In the genomic region with DNA sequence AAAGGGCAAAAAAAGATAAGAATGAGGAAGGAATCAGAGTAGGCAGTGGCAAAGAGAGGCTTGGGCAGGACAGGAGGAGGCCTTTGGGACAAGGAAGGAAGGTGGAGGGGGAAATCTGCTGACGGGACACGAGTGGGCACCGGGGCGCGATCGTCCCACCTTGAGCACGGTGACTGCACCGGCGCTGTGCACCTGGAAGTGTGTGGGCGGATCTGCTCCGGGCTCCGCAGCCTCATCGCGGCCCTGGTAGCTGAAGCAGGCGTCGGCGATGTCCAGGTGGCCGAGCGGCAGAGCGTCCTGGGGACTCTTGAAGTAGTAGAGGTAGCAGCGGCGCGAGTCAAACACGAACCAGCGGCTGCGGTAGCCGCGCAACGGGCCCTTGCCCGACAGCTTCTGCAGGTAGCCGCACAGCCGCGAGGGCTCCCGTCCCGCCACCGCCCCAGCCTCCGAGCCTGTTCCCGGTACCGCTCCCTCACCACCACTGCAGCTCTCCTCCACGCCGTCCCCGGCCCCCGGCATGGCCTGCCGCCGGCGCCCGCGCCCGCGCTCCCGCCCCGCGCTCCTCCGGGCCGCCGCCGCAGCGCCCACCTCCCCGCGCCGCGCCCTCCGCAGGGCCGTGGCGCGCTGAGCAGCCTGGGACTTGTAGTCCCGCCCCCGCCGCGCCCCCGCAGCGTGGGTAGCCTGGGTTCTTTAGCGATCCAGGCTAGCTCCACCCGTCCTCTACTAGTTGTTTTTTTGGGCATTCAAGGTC, we compare ENCODE assay signal across 7 mouse cellular contexts. TPM values are rescaled to one million over a fixed set of nuclear protein-coding genes. Genes with fewer than 3 reads are reported as not detected.
DNase-seq lines count a peak whose midpoint lies in the region; ATAC-seq and TF ChIP-seq lines count a peak whose summit lies in the region.

Tbc1d2b (minus strand) TSS at position 612 of the 751 bp plus-strand sequence.

- 1% methylated on average over 59 of the region's 74 CpGs for WGBS in intestine, embryonic 16.5 days
- WGBS in limb, embryonic 10.5 days, result under 1% methylated on average over 74 of the region's 74 CpGs
- WGBS in midbrain, embryonic 11.5 days, result 1% methylated on average over 73 of the region's 74 CpGs
- under 1% methylated on average over 65 of the region's 74 CpGs for WGBS in small intestine, adult 2 months

- peaks cover 24% of the 10 kb centered on the region for H3K4me1 ChIP-seq in intestine, embryonic 16.5 days (ENCODE audit: control insufficient read depth, insufficient read depth, low read length)
- peaks cover 18% of the 10 kb centered on the region for H3K4me1 ChIP-seq in limb, embryonic 10.5 days
- peaks cover 10% of the 10 kb centered on the region for H3K4me1 ChIP-seq in midbrain, embryonic 11.5 days (ENCODE audit: control insufficient read depth, insufficient read depth, low read length)
- peaks cover 11% of the 10 kb centered on the region for H3K4me1 ChIP-seq in small intestine, adult 2 months (ENCODE audit: control insufficient read depth, insufficient read depth, insufficient read length, low read length)

- peak; percentile 88 for ATAC-seq in intestine, embryonic 16.5 days
- ATAC-seq in midbrain, embryonic 11.5 days (ENCODE audit: low FRiP score), result peak; percentile 95

- H3K27ac ChIP-seq in intestine, embryonic 16.5 days (ENCODE audit: low read length), result peak within 1 kb of the TSS; percentile 92
- peak within 1 kb of the TSS; percentile 89 for H3K27ac ChIP-seq in limb, embryonic 10.5 days
- H3K27ac ChIP-seq in midbrain, embryonic 11.5 days (ENCODE audit: low read depth, low read length), result no peak within 1 kb of the TSS
- H3K27ac ChIP-seq in small intestine, adult 2 months (ENCODE audit: insufficient read depth, low read depth, low read length), result peak within 1 kb of the TSS; percentile 65

- no peaks in the 10 kb centered on the region for H3K9me3 ChIP-seq in intestine, embryonic 16.5 days (ENCODE audit: control insufficient read depth, low read length)
- H3K9me3 ChIP-seq in limb, embryonic 10.5 days (replicated peaks), result no peaks in the 10 kb centered on the region
- no peaks in the 10 kb centered on the region for H3K9me3 ChIP-seq in midbrain, embryonic 11.5 days (ENCODE audit: control insufficient read depth, low read length)

- TF ChIP-seq POLR2A in small intestine, adult 2 months (IDR thresholded peaks at IDR 0.05; ENCODE audit: low read depth, low read length), result no peak

- H3K36me3 ChIP-seq in intestine, embryonic 16.5 days (ENCODE audit: control insufficient read depth, insufficient read depth, low read length), result no peaks in the 10 kb centered on the region
- no peaks in the 10 kb centered on the region for H3K36me3 ChIP-seq in limb, embryonic 10.5 days
- no peaks in the 10 kb centered on the region for H3K36me3 ChIP-seq in midbrain, embryonic 11.5 days (ENCODE audit: control insufficient read depth, insufficient read depth, low read length)
- H3K36me3 ChIP-seq in small intestine, adult 2 months (ENCODE audit: control insufficient read depth, insufficient read depth, low read length), result no peaks in the 10 kb centered on the region

- DNase-seq in adrenal gland, adult 8-10 months, result peak; percentile 47
- DNase-seq in embryo, embryonic 9.5 days (ENCODE audit: extremely low spot score), result peak; percentile 66
- no peak for DNase-seq in gonadal fat pad, adult 2 months (ENCODE audit: low read depth)
- DNase-seq in limb, embryonic 10.5 days (ENCODE audit: low spot score), result peak; percentile 77
- DNase-seq in midbrain, embryonic 11.5 days (ENCODE audit: low spot score, missing footprints), result peak; percentile 96

- H3K9ac ChIP-seq in intestine, embryonic 16.5 days (ENCODE audit: low read depth, low read length), result peak within 1 kb of the TSS; percentile 90
- H3K9ac ChIP-seq in midbrain, embryonic 11.5 days (ENCODE audit: low read length), result peak within 1 kb of the TSS; percentile 75

- H3K27me3 ChIP-seq in intestine, embryonic 16.5 days (replicated peaks; ENCODE audit: control insufficient read depth, insufficient read depth, low read length), result no peaks in the 10 kb centered on the region
- peaks cover 5% of the 10 kb centered on the region; the same call in 1 of the 2 replicates for H3K27me3 ChIP-seq in limb, embryonic 10.5 days (ENCODE audit: low read depth, poor library complexity, severe bottlenecking)
- no peaks in the 10 kb centered on the region for H3K27me3 ChIP-seq in midbrain, embryonic 11.5 days (ENCODE audit: control insufficient read depth, insufficient read depth, low read length)
- H3K27me3 ChIP-seq in small intestine, adult 2 months (ENCODE audit: control insufficient read depth, insufficient read depth, low read length), result no peaks in the 10 kb centered on the region

- peak within 1 kb of the TSS; percentile 94 for H3K4me2 ChIP-seq in intestine, embryonic 16.5 days (ENCODE audit: low read depth, low read length)
- peak within 1 kb of the TSS; percentile 75 for H3K4me2 ChIP-seq in midbrain, embryonic 11.5 days

- no peak for TF ChIP-seq CTCF in small intestine, adult 2 months (IDR thresholded peaks at IDR 0.05; ENCODE audit: extremely low read depth, insufficient read length, insufficient replicate concordance, low read depth, low read length)

- H3K4me3 ChIP-seq in intestine, embryonic 16.5 days (ENCODE audit: low read length), result peak within 1 kb of the TSS; percentile 87
- peak within 1 kb of the TSS; percentile 89 for H3K4me3 ChIP-seq in limb, embryonic 10.5 days
- H3K4me3 ChIP-seq in midbrain, embryonic 11.5 days (ENCODE audit: low read depth, low read length), result peak within 1 kb of the TSS; percentile 66
- peak within 1 kb of the TSS; percentile 87 for H3K4me3 ChIP-seq in small intestine, adult 2 months (ENCODE audit: low read depth, low read length)

RNA-seq across cellular contexts. Expression of gene Tbc1d2b, which starts in this region (rescaled TPM):
- 10 to 100 TPM; 28.0 to 49.4 (median 37.7) TPM for total RNA-seq in adrenal gland, adult 8-10 months (2022)
- polyA plus RNA-seq in gonadal fat pad, adult 2 months (2012; rRNA removed), result 24.6 and 27.9 TPM in 2 replicates
- 9.3 and 11.0 TPM in 2 replicates for polyA plus RNA-seq in intestine, embryonic 16.5 days (2015; fragmentation: Nextera tagmentation; extraction: Ambion mirVana)
- polyA plus RNA-seq in limb, embryonic 10.5 days (2016; fragmentation: Nextera tagmentation; extraction: Ambion mirVana), result 7.1 and 8.5 TPM in 2 replicates
- polyA plus RNA-seq in midbrain, embryonic 11.5 days (2014; fragmentation: Nextera tagmentation; extraction: Ambion mirVana), result 8.2 and 8.7 TPM in 2 replicates
- polyA plus RNA-seq in small intestine, adult 2 months (2012; rRNA removed), result 9.6 and 13.1 TPM in 2 replicates
